Mouse (Mus musculus) hindlimb bud, embryonic 11.5 days (tissue): Measurements from ENCODE around the gene Gm17657.

Experiments
- DNase-seq: peaks from one replicate; pipeline ENCODE4 v3.0.0-alpha.2; 2012; ENCODE audit warnings: low read depth, low spot score; ENCODE audit errors: extremely low spot score

The Gm17657 gene

GRCm38 (mm10) chr17:29549543-29550428 lies at the start of gene Gm17657, which contains the start of gene Tbc1d22b:
Gm17657 (minus strand) TSS chr17:29549638.
Tbc1d22b (plus strand) TSS chr17:29549785.
- peak; percentile 73 for DNase-seq

DNA sequence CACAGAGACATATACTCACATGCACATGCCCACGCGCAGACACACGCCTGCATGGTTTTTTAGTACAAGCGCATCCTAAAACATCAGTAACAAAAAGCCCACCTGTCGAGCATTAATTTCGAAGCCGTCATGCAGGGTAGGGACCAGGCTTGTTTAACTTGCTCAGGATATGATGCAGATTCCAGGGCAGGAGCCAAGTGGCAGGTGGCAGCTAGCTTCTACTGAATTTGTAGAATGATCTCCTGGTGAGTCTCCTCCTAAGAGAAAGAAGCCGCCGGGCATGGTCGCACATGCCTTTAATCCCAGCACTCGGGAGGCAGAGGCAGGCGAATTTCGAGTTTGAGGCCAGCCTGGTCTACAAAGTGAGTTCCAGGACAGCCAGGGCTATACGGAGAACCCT lies 49.6 kb upstream of the Gm17657 start:
- no peak for DNase-seq

GRCm38 (mm10) chr17:29596771-29597132 lies 47.3 kb upstream of the Gm17657 start:
- DNase-seq = no peak

GRCm38 (mm10) chr17:29595891-29596770 lies 46.7 kb upstream of the Gm17657 start:
- DNase-seq = no peak

DNA sequence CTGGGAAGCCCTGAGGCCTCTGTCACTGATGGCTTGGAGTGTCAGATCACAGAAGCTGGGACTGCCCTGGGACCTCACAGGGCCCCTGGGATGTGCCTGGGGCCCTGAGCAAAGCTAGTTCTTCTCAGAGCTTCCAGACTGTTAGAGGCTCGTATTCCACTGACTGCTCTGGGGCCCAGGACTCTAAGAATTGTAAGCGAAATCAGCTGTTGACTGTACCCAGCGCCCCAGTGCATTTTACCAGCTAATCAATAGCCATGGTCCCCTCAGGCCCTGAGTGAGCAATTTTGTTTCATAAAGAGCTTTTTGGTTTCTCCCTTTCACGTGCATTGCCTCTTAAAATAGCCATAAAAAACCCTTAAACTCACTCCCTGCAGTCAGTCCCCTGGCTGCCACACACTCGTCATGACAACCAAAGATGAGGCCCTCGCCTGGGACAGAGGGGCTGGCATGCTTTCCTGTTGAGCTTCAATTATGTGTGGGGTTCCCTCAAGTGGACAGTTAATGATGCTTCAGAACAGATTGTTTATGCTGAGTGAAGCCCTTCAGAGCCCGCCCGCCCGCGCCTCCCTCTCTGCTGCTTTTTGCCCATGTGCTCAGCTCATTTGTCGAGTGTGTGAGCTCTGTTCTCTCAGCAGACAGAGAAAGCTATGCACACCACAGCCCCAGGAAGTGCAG lies 39.9 kb upstream of the Gm17657 start:
- no peak for DNase-seq

GRCm38 (mm10) chr17:29586921-29587320 lies 37.5 kb upstream of the Gm17657 start:
- DNase-seq = no peak

GRCm38 (mm10) chr17:29585446-29585845 lies 36.0 kb upstream of the Gm17657 start:
- no peak for DNase-seq

GRCm38 (mm10) chr17:29584737-29585136 lies 35.3 kb upstream of the Gm17657 start:
- no peak for DNase-seq

DNA sequence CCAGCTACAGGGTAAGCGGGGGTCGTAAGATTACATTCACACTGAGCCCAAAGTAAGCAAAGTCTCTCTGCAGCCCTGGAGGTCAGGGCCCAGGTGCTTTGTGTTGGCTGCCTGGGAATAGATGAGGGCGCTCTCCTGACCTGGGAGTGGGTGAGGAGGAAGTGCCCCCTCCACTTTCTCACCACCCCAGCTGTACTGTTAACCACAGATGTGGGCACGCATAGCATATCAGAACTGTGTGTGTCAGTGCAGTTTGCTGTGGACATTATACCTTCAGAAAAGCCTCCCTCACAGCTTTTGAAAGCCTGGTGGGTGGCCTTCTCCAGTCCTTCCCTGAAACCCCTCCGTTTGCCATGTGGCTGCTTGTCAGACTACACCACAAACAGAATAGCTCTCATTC lies 34.9 kb upstream of the Gm17657 start:
- DNase-seq = no peak

DNA sequence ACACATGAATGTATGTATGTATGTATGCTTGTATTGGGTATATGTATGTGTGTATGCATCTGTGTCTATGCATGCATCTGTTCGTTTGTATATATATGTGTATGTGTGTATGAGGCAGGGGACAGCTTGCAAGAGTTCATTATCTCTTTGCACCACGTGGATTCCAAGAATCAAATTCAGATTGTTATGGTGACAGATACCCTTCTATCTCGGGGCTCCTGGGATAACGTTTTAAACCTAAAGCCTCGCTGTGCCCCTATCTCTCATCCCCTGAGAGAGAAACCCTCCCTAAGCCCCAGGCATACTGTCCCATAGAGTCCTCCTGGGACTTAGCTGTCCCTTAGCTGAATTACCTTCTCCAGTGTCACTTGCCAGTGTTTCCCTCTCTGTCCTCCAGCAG lies 34.1 kb upstream of the Gm17657 start:
- DNase-seq = no peak

GRCm38 (mm10) chr17:29579579-29580126 lies 30.2 kb upstream of the Gm17657 start:
- no peak for DNase-seq

DNA sequence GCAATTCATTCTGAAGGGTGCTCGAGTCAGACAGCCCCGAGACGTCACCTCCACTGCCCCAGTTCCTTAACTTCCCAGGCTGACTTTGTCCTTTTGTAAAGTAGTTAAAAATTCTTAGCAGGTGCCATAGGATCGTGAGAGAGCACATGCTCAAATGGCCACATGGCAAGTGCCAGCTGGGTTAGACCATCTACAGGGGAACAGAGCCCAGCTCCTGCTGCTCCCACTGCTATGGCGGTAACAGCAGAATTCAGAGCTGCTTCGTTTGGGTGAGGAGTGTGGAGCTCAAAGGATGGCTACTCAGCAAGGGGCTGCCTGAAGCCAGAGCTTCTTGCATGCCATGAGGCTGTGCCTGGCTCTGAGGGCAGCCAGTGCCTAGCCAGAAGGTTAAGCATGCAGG lies 20.4 kb upstream of the Gm17657 start:
- DNase-seq = no peak

- no peak for DNase-seq
Measured at GRCm38 (mm10) chr17:29568435-29568834, 19.0 kb upstream of the Gm17657 start.

- DNase-seq = no peak
Measured at GRCm38 (mm10) chr17:29565521-29565920, 16.1 kb upstream of the Gm17657 start.

- no peak for DNase-seq
Measured at GRCm38 (mm10) chr17:29558476-29558875, 9.0 kb upstream of the Gm17657 start.

- no peak for DNase-seq
Measured at GRCm38 (mm10) chr17:29556893-29557292, 7.5 kb upstream of the Gm17657 start.

DNA sequence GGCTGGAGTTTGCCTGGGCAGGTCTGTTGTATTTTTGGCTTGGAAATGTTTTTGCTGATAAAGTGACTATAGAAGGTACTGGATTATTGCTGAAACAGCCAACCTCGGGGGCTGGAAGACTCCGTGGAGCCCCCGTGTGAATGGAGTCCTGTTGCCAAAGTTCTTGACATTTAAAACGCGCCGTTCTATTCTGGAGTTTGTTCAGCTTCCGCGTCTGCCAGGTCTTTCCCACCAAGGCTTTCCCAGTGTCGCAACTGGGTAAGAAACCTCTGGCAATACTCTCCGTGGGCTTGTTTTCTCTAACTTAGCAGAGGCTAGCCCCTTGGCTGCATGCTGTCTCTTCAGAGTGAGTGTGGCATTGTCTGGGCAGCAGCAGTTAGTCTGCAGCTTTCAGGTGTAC lies 7.0 kb upstream of the Gm17657 start:
- no peak for DNase-seq

DNA sequence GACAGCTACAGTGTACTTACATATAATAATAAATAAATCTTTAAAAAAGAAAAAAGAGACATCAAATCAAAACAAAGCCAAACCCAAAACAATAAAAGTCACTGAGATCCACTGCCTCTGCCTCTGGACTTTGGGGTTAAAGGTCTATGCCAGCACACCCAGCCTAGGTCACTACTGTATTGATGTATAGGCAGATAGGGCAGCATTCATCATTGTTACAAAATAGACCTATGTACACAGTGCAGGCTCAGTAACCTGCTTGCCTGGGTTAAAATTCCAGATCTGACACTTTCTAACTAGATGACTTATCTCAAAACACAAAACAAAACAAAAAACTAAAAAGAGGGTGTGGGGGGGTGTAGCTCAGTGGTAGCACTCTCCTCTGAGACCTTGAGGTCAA lies 4.7 kb upstream of the Gm17657 start:
- no peak for DNase-seq

GRCm38 (mm10) chr17:29552162-29552732 lies 2.8 kb upstream of the Gm17657 start, which contains the start of gene Tmem217:
Tmem217 (minus strand) TSS chr17:29552385.
- DNase-seq = no peak

DNA sequence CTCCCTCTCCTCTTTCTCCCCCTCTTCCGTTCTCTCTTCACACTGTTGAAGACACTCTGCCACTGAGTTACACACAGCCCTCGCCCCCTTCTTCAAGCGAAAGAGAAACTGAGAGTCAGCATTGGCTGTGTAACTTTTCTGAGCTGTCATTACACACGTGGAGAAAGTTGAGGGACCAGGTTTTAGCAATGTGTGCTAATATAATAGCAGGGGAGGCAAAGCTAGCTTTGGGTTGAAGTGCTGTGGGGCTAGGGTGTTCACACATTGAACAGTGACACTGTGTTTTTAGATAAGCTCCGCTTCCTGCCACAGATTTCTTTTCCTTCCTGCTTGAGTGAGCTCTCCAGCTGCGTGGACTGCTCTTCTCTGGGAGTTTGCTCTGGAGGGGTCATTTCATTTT lies 1.6 kb upstream of the Gm17657 start:
- DNase-seq = no peak

- no peak for DNase-seq
Measured at GRCm38 (mm10) chr17:29548994-29549393, 444 bp downstream of the Gm17657 start.
